Mouse (Mus musculus) T-helper 2 cell (primary cell): ENCODE data around the gene Gm5168.

Experiments used
- in situ Hi-C: fragments of 300-600 bp; cut with MboI, MseI; formaldehyde crosslinking; loops from one replicate; pipeline ENCODE4 v1.15.1; 2025; ENCODE audit warnings: high pct_unique_total_duplicates

The Gm5168 gene

DNA sequence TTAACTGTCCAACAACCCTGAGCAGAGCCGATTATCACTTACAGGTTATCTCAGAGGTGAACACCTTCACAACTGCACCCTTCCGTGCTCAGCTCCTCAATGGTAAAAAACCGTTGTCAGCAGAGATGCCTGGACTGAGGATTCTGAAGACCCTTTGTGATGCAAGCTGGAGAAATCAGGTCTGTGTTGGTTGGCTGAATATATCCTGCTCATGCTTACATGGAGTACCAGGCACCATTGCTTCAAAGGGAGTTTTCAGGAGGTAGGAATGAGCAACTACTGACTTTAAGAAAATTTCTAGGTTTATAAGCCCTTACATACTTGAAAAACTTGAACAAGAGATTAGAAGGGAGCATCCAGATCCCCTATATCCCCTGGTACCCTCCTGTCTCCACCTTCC is at the start of gene Gm5168:
Gm5168 (minus strand) TSS at position 101 of the 400 bp plus-strand sequence.
- in situ Hi-C loops, result loop anchor here (10.0 kb wide), 1 partner anchor 666 kb away; no protein-coding TSS in a partner anchor
